Mouse (Mus musculus) A20 (cell line): ENCODE results near the gene Gm2564.
"Not testable (repeated sequence)": the region's sequence is repeated elsewhere in the genome, so short reads cannot be mapped to it uniquely, and the experiment has no call there.

ENCODE experiments used
- DNase-seq: peaks from one replicate; pipeline ENCODE4 v3.0.0-alpha.2; 2011; ENCODE audit warnings: low read depth, low spot score

Gm2564 gene

GRCm38 (mm10) chr4:42629419-42629818 is at the start of gene Gm2564:
TSS of gene Gm2564 (plus strand) at chr4:42629719.
- DNase-seq: not testable (repeated sequence)

- DNase-seq: not testable (repeated sequence)
Observed at GRCm38 (mm10) chr4:42611895-42612294, 17.6 kb upstream of the Gm2564 start, which contains the start of gene Gm10591. TSS of gene Gm10591 (plus strand) at chr4:42612195.

- not testable (repeated sequence) for DNase-seq
Observed at GRCm38 (mm10) chr4:42654951-42655350, 25.4 kb downstream of the Gm2564 start, which contains the start of gene Ccl27b. TSS of gene Ccl27b (plus strand) at chr4:42655251.

- not testable (repeated sequence) for DNase-seq
Observed at GRCm38 (mm10) chr4:42661793-42662192, 32.3 kb downstream of the Gm2564 start, which contains the start of gene Il11ra2. TSS of gene Il11ra2 (minus strand) at chr4:42661893.

GRCm38 (mm10) chr4:42675415-42675814 is 45.9 kb downstream of the Gm2564 start:
- not testable (repeated sequence) for DNase-seq

- DNase-seq: not testable (repeated sequence)
Observed at GRCm38 (mm10) chr4:42679365-42679764, 49.8 kb downstream of the Gm2564 start.

GRCm38 (mm10) chr4:42680374-42681356 is 51.1 kb downstream of the Gm2564 start:
- DNase-seq: not testable (repeated sequence)
